ENCODE assay signal across 13 mouse cellular contexts in the genomic region with DNA sequence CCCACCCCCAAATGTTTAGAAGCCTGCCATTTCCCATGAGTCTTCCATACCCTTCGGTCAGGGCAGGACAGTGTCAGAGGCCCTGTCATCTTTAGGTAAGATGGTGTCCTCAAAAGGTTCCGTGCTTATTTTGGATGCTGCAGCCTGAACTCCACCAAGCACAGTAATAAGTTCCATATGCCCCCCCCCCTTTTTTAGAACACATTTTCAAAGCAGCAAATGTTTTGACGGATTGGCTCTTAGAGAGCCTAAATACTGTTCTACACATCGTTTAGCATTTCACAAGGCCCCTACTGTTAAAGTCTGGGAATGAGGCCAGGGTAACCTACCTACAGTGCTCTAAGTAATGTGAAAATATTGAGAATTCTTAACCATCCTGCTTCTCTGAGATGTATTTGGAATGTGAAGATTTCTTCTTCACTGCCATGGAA. TPM values are rescaled to one million over a fixed set of nuclear protein-coding genes. Genes with fewer than 3 reads are reported as not detected.
DNase-seq lines count a peak whose midpoint lies in the region; ATAC-seq and TF ChIP-seq lines count a peak whose summit lies in the region.
"Had no signal": no experiment of that assay in that cellular context is flagged by ENCODE, and none has a peak within 500 bp of the region (broad histone marks: within the 10 kb centered on the region; RNA-seq: fewer than 3 reads in every experiment).

No protein-coding gene starts in this region.

- no peak overlapping the region for H3K9ac ChIP-seq in intestine, embryonic 14.5 days (ENCODE audit: low read length)
- H3K9ac ChIP-seq in intestine, postnatal 0 days (ENCODE audit: low read depth, low read length) = no peak overlapping the region
- no peak overlapping the region for H3K9ac ChIP-seq in limb, embryonic 11.5 days (ENCODE audit: low read length)

- H3K4me2 ChIP-seq in intestine, embryonic 14.5 days (ENCODE audit: low read length) = no peak overlapping the region
- no peak overlapping the region for H3K4me2 ChIP-seq in intestine, postnatal 0 days (replicated peaks; ENCODE audit: low read depth)
- no peak overlapping the region for H3K4me2 ChIP-seq in limb, embryonic 11.5 days (ENCODE audit: low read depth, severe bottlenecking)

- H3K4me1 ChIP-seq in intestine, embryonic 14.5 days (replicated peaks; ENCODE audit: control insufficient read depth, insufficient read depth, low read length) = peaks cover 16% of the 10 kb centered on the region
- no peaks in the 10 kb centered on the region for H3K4me1 ChIP-seq in intestine, postnatal 0 days (replicated peaks; ENCODE audit: control insufficient read depth, insufficient read depth, low read length)
- H3K4me1 ChIP-seq in limb, embryonic 11.5 days (ENCODE audit: control insufficient read depth, insufficient read depth, low read length) = peaks cover 9% of the 10 kb centered on the region; the same call in 1 of the 2 replicates

- no peaks in the 10 kb centered on the region for H3K9me3 ChIP-seq in intestine, embryonic 14.5 days (ENCODE audit: control insufficient read depth, low read length)
- no peaks in the 10 kb centered on the region for H3K9me3 ChIP-seq in intestine, postnatal 0 days (ENCODE audit: control insufficient read depth)
- no peaks in the 10 kb centered on the region for H3K9me3 ChIP-seq in limb, embryonic 11.5 days (ENCODE audit: control insufficient read depth, low read length)
- H3K9me3 ChIP-seq: G1E had no signal

- ATAC-seq in intestine, embryonic 14.5 days (replicated peaks; ENCODE audit: low FRiP score, low TSS enrichment, low read depth) = 0 out of 2 replicates have a peak, but pooled peaks have one; percentile 62
- ATAC-seq in intestine, postnatal 0 days = no peak
- ATAC-seq in limb, embryonic 11.5 days (ENCODE audit: insufficient number of reproducible peaks, low FRiP score, low TSS enrichment, low read depth) = peak; percentile 67; the same call in 1 of the 2 replicates

- DNase-seq in cerebellum, postnatal 10 days = peak; percentile 32 to 43
- DNase-seq in cerebellum, postnatal 36 days = no peak
- DNase-seq in intestine, embryonic 14.5 days (ENCODE audit: low spot score) = no peak
- DNase-seq in embryo, embryonic 10.5 days (ENCODE audit: low spot score) = peak; percentile 48
- DNase-seq in limb, embryonic 11.5 days (ENCODE audit: low spot score) = no peak
- no peak for DNase-seq in liver
- no peak for DNase-seq in spleen, postnatal 14 days (ENCODE audit: low spot score in 2 of 2)
- DNase-seq: cerebellum, adult 9-10 months; heart, postnatal 10 days; kidney, postnatal 36 days; thymus, postnatal 4 days had no signal

- no peaks in the 10 kb centered on the region for H3K27me3 ChIP-seq in intestine, embryonic 14.5 days (replicated peaks; ENCODE audit: control insufficient read depth, insufficient read depth, low read length)
- no peaks in the 10 kb centered on the region for H3K27me3 ChIP-seq in intestine, postnatal 0 days (replicated peaks; ENCODE audit: control insufficient read depth, insufficient read depth, low read length)
- H3K27me3 ChIP-seq in limb, embryonic 11.5 days (ENCODE audit: control insufficient read depth, insufficient read depth, low read length) = no peaks in the 10 kb centered on the region

- H3K36me3 ChIP-seq in intestine, embryonic 14.5 days (ENCODE audit: control insufficient read depth, insufficient read depth, low read length) = no peaks in the 10 kb centered on the region
- H3K36me3 ChIP-seq in intestine, postnatal 0 days (ENCODE audit: control insufficient read depth, insufficient read depth) = no peaks in the 10 kb centered on the region
- H3K36me3 ChIP-seq in limb, embryonic 11.5 days (ENCODE audit: control insufficient read depth, insufficient read depth, low read length) = no peaks in the 10 kb centered on the region
- H3K36me3 ChIP-seq: G1E had no signal

- no peak for TF ChIP-seq CTCF in intestine, postnatal 0 days (IDR thresholded peaks at IDR 0.05; ENCODE audit: low read depth)

- 38% methylated on average over 4 of the region's 4 CpGs for WGBS in intestine, embryonic 14.5 days
- WGBS in intestine, postnatal 0 days = 70% methylated on average over 4 of the region's 4 CpGs
- WGBS in limb, embryonic 11.5 days = 31% methylated on average over 4 of the region's 4 CpGs

- peak overlapping the region; percentile 27; the same call in 1 of the 2 replicates for H3K27ac ChIP-seq in intestine, embryonic 14.5 days (ENCODE audit: low read depth)
- H3K27ac ChIP-seq in intestine, postnatal 0 days (ENCODE audit: low read depth, low read length) = no peak overlapping the region
- peak overlapping the region; percentile 30; the same call in 1 of the 2 replicates for H3K27ac ChIP-seq in limb, embryonic 11.5 days (replicated peaks; ENCODE audit: low read depth, low read length)

- no peak overlapping the region for H3K4me3 ChIP-seq in intestine, embryonic 14.5 days (ENCODE audit: low read depth, low read length)
- H3K4me3 ChIP-seq in intestine, postnatal 0 days (ENCODE audit: low read depth, low read length) = no peak overlapping the region
- no peak overlapping the region for H3K4me3 ChIP-seq in limb, embryonic 11.5 days (ENCODE audit: low read depth, low read length)

RNA-seq across cellular contexts. Expression of a gene that starts 19.6 kb away (rescaled TPM):
- polyA plus RNA-seq in intestine, embryonic 14.5 days (2014; fragmentation: Nextera tagmentation; extraction: Ambion mirVana) = 47.5 and 57.4 TPM in 2 replicates
- 243 and 271 TPM in 2 replicates for polyA plus RNA-seq in intestine, postnatal 0 days (2015; fragmentation: Nextera tagmentation; extraction: Ambion mirVana)
- 57.4 and 69.4 TPM in 2 replicates for polyA plus RNA-seq in limb, embryonic 11.5 days (2014; fragmentation: Nextera tagmentation; extraction: Ambion mirVana)
- polyA plus RNA-seq: G1E had no signal

Comparison
In these comparisons a context has a peak if more than half of its experiments do, and no peak if none do; other contexts are left out.
1. DNase-seq: peak in cerebellum, postnatal 10 days (2 of 2) and embryo, embryonic 10.5 days (single experiment); none in cerebellum, postnatal 36 days (0 of 2), intestine, embryonic 14.5 days (single experiment), limb, embryonic 11.5 days (single experiment), liver (single experiment) and spleen, postnatal 14 days (0 of 2).